Mouse (Mus musculus) inflammation-experienced regulatory T-cells, adult 16 weeks (primary cell): ENCODE measurements around the gene Ckap4. TPM values are rescaled to one million over a fixed set of nuclear protein-coding genes. Genes with fewer than 3 reads are reported as not detected.

ENCODE experiments used
- polyA plus RNA-seq: library from polyadenylated mRNA; unstranded; fragments of 100-300 nt; shearing (Covaris generic); gene quantifications from one replicate; pipeline ENCODE4 v1.2.1, GENCODE M21; 2017

Gene Ckap4
- polyA plus RNA-seq = not detected

GRCm38 (mm10) chr10:84533912-84534671, at the start of gene Ckap4:
TSS of gene Ckap4 (minus strand) at chr10:84534062.

GRCm38 (mm10) chr10:84576395-84577070, 42.7 kb upstream of the Ckap4 start, which contains the start of gene Tcp11l2:
TSS of gene Tcp11l2 (plus strand) at chr10:84576626.

Other genes with a start within 250 kb of the Ckap4 start
- gene Nuak1, start 93.5 kb downstream of the Ckap4 start, polyA plus RNA-seq = not detected
- 212 TPM for gene Tcp11l2, start 42.6 kb upstream of the Ckap4 start, polyA plus RNA-seq
- 36.7 TPM for gene Polr3b, start 88.2 kb upstream of the Ckap4 start, polyA plus RNA-seq
- not detected for gene Rfx4, start 222.0 kb upstream of the Ckap4 start, polyA plus RNA-seq